Mouse (Mus musculus) kidney, embryonic 14.5 days (tissue): ENCODE measurements around the gene Ankrd13b. TPM values are rescaled to one million over a fixed set of nuclear protein-coding genes. Genes with fewer than 3 reads are reported as not detected.

Experiments
- ATAC-seq: fragments of 200-750 bp; cut with Nextera tagmentation; 2 replicates; pipeline ENCODE4 v1.8.0; 2017; ENCODE audit warnings: moderate number of reproducible peaks, mild to moderate bottlenecking, moderate TSS enrichment, moderate library complexity; ENCODE audit not compliant: low FRiP score, low TSS enrichment
- H3K27ac ChIP-seq: fragments of 300-500 bp; sonication (generic); 2 replicates; pipeline ENCODE4 v1.5.1; 2014; ENCODE audit warnings: low read depth, mild to moderate bottlenecking, low read length, moderate library complexity, mixed read lengths
- H3K27me3 ChIP-seq: fragments of 300-500 bp; sonication (generic); 2 replicates; pipeline ENCODE4 v1.6.1; 2014; ENCODE audit warnings: mild to moderate bottlenecking, low read length; ENCODE audit not compliant: control insufficient read depth, insufficient read depth
- H3K36me3 ChIP-seq: fragments of 300-500 bp; sonication (generic); 2 replicates; pipeline ENCODE4 v1.6.1; 2014; ENCODE audit warnings: low read length, mixed read lengths; ENCODE audit not compliant: control insufficient read depth, insufficient read depth
- H3K4me1 ChIP-seq: fragments of 300-500 bp; sonication (generic); 2 replicates; pipeline ENCODE4 v1.6.1; 2014; ENCODE audit warnings: low read length, mixed read lengths; ENCODE audit not compliant: control insufficient read depth, insufficient read depth
- H3K4me2 ChIP-seq: fragments of 300-500 bp; sonication (generic); replicated peaks from 2 replicates; pipeline ENCODE4 v1.6.1; 2014; ENCODE audit warnings: low read depth, mild to moderate bottlenecking, low read length
- H3K4me3 ChIP-seq: fragments of 300-500 bp; sonication (generic); 2 replicates; pipeline ENCODE4 v1.5.1; 2014; ENCODE audit warnings: mild to moderate bottlenecking, low read length
- H3K9ac ChIP-seq: fragments of 300-500 bp; sonication (generic); 2 replicates; pipeline ENCODE4 v1.6.1; 2014; ENCODE audit warnings: low read depth, mild to moderate bottlenecking, low read length, moderate library complexity
- H3K9me3 ChIP-seq: fragments of 300-500 bp; sonication (generic); 2 replicates; pipeline ENCODE4 v1.6.1; 2016; ENCODE audit warnings: low read length; ENCODE audit not compliant: control insufficient read depth
- WGBS: fragments of 180-500 bp; shearing (Covaris S2); extraction: QIAGEN DNeasy Blood & Tissue Kit; methylation state at CpG from one replicate; pipeline ENCODE4 v1.1.7; 2014; 5-methylcytosine and 5-hydroxymethylcytosine counted together
- polyA plus RNA-seq: library from polyadenylated mRNA; unstranded; fragments of >200 nt; fragmentation: Nextera tagmentation; extraction: Ambion mirVana; gene quantifications from 2 replicates; pipeline ENCODE4 v1.2.1, GENCODE M21; 2014

The Ankrd13b gene
- polyA plus RNA-seq, 1 experiment from 2014 or later, result 8.6 TPM

DNA sequence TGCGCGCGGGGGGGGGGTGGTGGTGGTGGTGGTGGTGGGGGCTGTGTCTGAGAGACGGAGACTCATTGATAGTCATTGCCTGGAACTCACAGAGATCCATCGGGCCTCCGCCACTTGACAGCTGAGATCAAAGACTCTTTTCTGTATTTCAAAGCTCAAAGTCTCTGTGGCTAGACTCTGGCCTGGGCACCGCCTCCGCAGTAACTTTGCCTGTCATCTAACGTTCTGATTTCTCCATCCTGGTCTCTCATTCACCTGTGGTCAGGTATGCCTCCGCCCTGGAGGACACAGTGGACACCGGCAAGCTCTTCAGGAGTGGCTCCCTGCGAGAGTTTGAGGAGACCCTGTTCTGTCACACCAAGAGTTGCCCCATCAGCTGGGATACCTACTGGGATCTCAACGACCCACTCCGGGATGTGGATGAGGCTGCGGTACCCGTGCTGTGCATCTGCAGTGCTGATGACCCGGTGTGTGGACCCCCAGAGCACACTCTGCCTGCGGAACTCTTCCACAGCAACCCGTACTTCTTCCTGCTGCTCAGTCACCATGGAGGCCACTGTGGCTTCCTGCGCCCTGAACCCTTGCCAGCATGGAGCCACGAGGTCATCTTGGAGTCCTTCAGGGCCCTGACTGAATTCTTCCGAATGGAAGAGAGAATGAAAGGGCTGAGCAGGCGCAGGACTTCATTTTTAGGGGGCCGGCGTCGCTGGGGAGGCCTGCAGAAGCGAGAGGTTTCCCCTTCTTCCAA lies 28.7 kb upstream of the Ankrd13b start:
- peaks cover 27% of the 10 kb centered on the region for H3K27me3 ChIP-seq
- no peaks in the 10 kb centered on the region for H3K9me3 ChIP-seq
- WGBS, result 76% methylated on average over 27 of the region's 27 CpGs
- ATAC-seq, result no peak
- H3K4me2 ChIP-seq, result no peak overlapping the region
- H3K36me3 ChIP-seq, result no peaks in the 10 kb centered on the region
- no peak overlapping the region for H3K27ac ChIP-seq
- H3K4me1 ChIP-seq, result peaks cover 19% of the 10 kb centered on the region; the same call in 1 of the 2 replicates
- no peak overlapping the region for H3K4me3 ChIP-seq
- no peak overlapping the region for H3K9ac ChIP-seq

DNA sequence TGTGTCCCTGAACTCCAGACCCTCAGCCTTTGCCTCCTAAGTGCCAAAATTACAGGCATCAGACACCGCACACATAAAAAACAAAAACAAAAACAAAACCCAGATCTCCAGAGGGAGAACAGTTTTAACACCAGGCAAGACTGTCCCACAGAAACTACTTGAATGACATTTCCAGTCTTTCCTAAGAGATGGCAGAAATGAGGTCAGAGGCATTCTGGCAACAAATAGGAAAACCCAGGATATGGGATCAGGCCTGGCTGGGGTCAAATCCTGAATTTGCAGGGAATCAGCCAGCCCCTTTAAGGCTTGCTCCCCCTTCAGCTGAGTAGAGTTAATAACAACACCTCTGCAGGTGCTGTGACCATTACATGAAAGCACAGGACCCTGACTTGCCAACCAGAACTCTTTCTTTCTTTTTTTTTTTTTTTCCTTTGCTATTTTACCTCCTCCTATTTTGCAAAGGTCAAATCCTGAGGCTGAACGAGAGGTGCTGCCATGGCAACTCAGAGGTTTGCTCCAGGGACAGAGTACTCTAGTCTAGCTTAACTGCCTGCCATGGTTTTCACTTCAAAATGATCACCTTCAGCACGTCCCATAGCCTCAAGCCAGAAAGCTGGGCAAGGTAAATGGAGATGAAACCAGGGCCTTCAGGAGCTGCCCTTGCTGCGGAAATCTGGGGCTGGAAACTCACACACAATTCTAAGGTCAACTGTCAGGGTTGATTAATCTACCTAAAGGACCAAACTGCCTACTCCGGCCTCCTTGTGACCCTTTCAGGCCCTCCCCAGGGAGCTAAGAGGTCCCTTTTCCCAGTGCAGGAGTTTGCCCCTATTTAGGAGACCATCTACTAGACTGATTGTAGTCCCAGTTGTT lies 27.3 kb upstream of the Ankrd13b start:
- Histone ChIP-seq H3K4me1 (peaks cover 23% of the 10 kb centered on the region), H3K9ac (no peak overlapping the region), H3K4me2 (no peak overlapping the region), H3K36me3 (no peaks in the 10 kb centered on the region), H3K9me3 (no peaks in the 10 kb centered on the region), H3K27ac (no peak overlapping the region), H3K27me3 (peaks cover 27% of the 10 kb centered on the region), H3K4me3 (no peak overlapping the region)
- 51% methylated on average over 5 of the region's 5 CpGs for WGBS
- ATAC-seq, result no peak

DNA sequence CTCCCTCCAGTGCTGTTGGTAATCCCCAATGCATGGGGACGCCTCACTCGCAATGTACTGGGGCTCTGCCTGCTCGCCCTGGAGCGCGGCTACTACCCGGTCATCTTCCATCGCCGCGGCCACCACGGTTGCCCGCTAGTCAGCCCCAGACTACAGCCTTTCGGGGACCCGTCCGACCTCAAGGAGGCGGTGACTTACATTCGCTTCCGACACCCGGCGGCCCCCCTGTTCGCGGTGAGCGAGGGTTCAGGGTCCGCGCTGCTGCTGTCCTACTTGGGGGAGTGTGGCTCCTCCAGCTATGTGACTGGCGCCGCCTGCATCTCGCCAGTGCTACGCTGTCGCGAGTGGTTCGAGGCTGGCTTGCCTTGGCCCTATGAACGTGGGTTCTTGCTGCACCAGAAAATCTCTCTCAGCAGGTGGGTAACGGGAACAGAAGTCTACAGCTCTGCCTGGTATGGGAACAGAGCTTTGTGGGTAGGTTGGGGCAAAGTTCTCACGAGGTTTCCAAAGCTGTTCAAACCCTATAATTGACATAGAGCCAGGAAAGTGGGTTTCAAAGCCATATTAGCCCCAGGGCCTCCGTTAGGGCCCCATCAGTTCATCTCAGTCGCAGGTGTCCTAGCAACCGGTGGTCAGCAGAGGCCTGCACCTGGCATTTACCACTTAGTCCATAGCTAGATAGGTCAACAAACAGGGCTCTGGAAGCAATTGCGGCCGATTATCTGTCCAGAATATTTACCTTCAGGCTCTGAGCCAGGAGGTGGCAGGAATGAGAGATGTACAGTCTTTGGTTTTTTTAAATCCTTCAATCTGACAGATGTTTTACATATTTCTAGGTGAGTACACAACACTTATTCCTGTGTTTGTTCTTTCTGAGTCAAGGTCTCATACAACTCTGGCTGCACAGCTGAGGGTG lies 26.4 kb upstream of the Ankrd13b start, which contains the start of gene Trp53i13:
Gene Trp53i13 (minus strand): TSS at position 344 of the 916 bp plus-strand sequence.
- peak within 1 kb of the TSS; percentile 42 for H3K4me3 ChIP-seq
- H3K9me3 ChIP-seq, result no peaks in the 10 kb centered on the region
- 7% methylated on average over 39 of the region's 39 CpGs for WGBS
- 0 out of 2 replicates have a peak, but pooled peaks have one; percentile 0 for ATAC-seq
- 0 out of 2 replicates have a peak within 1 kb of the TSS, but pooled peaks have one; percentile 1 for H3K27ac ChIP-seq
- peaks cover 27% of the 10 kb centered on the region for H3K27me3 ChIP-seq
- H3K36me3 ChIP-seq, result no peaks in the 10 kb centered on the region
- H3K9ac ChIP-seq, result peak within 1 kb of the TSS; percentile 58
- peaks cover 23% of the 10 kb centered on the region for H3K4me1 ChIP-seq
- H3K4me2 ChIP-seq, result peak within 1 kb of the TSS; percentile 87

DNA sequence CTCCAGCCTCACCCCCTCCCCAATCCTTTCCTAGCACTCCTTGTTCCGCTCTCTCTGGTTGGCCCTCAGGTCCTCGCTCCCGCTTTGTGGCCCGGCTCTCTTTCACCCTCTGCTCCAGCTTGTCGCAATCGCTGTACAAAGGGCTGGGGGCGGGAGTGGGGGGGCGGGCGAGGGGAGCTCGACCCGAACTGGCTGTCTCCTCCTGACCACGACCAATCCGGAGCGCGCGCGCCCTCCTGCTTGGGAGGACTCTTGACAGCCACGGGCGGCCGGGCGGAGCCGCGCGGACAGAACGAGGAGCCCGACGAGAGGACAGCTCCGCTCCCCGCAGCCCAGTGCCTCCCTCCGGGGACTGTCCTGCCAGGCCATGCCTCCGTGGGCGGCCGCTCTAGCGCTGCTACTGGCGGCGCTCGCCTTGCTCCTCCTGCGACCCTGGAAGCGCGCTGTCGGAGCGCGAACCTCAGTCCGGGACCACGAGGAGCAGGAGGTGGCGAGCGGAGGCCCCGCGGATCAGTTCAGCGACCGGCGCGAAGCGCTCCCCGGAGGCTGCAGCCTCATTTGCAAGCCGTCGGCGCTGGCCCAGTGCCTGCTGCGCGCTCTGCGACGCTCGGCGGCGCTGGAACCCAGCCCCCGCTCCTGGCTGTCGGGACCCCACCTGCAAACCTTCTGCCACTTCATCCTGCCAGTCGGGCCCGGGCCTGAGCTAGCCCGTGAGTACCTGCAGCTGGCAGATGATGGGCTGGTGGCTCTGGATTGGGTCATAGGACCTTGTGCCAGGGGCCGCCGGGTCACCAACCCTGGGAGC lies 25.6 kb upstream of the Ankrd13b start, which contains the start of gene Abhd15:
Gene Abhd15 (plus strand): TSS at position 290 of the 805 bp plus-strand sequence.
- Histone ChIP-seq H3K27me3 (peaks cover 27% of the 10 kb centered on the region), H3K4me1 (peaks cover 23% of the 10 kb centered on the region), H3K9me3 (no peaks in the 10 kb centered on the region), H3K4me2 (peak within 1 kb of the TSS; percentile 87), H3K4me3 (peak within 1 kb of the TSS; percentile 50), H3K36me3 (no peaks in the 10 kb centered on the region), H3K27ac (0 out of 2 replicates have a peak within 1 kb of the TSS, but pooled peaks have one; percentile 1), H3K9ac (peak within 1 kb of the TSS; percentile 58)
- WGBS, result under 1% methylated on average over 63 of the region's 72 CpGs
- peak; percentile 58 for ATAC-seq

DNA sequence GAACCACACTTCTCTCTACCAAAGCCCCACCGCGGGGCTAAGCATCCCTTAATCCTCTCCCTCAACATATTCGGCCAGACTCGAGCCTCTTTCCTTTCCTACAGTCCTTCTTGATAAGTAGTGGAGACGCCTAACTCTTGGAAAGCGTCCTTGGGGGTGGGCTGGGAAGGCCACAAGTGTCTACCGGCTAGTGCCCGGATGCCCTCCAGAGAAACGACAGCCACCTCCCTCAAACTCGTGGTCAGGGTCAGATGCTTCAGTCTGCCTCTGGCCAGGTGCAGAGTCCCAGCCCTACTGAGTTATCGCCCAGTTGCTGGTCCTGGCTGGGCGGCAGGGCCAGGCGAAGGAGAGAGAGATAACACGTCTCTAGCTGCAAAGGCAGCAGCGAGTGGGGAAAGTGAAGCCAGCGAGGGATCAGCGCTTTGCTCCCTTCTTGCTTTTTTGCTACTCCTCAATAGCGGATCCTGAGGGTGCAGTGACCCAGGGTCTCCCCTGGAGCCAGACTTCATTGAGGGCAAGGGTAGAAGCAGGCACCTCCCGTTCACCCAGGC lies 24.9 kb upstream of the Ankrd13b start:
- ATAC-seq, result no peak
- Histone ChIP-seq H3K9me3 (no peaks in the 10 kb centered on the region), H3K27me3 (peaks cover 27% of the 10 kb centered on the region), H3K9ac (peak overlapping the region; percentile 58), H3K4me1 (peaks cover 23% of the 10 kb centered on the region), H3K27ac (0 out of 2 replicates have a peak overlapping the region, but pooled peaks have one; percentile 1), H3K4me3 (peak overlapping the region; percentile 42), H3K4me2 (peak overlapping the region; percentile 87), H3K36me3 (no peaks in the 10 kb centered on the region)
- WGBS, result 11% methylated on average over 19 of the region's 19 CpGs

DNA sequence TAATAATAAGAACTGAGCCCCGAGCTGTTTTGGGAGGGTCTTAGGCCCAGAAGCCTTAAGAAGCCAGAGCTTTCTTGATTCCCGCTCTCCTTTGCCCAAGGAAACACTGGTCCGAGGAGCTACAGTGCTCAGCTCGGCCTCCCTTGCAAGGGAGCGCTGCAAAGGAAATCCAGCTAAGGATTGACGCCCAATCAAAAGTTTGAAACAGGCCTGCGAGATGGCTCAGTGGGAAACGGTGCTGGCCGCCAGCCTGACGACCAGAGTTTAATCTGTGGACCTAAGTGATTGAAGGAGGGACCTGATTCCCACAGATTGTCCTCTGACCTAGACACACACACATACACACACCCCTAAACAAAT lies 24.3 kb upstream of the Ankrd13b start:
- peak overlapping the region; percentile 69 for H3K4me2 ChIP-seq
- peak overlapping the region; percentile 50 for H3K4me3 ChIP-seq
- H3K4me1 ChIP-seq, result peaks cover 23% of the 10 kb centered on the region
- 6% methylated on average over 10 of the region's 10 CpGs for WGBS
- 0 out of 2 replicates have a peak overlapping the region, but pooled peaks have one; percentile 11 for H3K27ac ChIP-seq
- peak overlapping the region; percentile 54; the same call in 1 of the 2 replicates for H3K9ac ChIP-seq
- no peaks in the 10 kb centered on the region for H3K36me3 ChIP-seq
- peaks cover 27% of the 10 kb centered on the region for H3K27me3 ChIP-seq
- ATAC-seq, result no peak
- no peaks in the 10 kb centered on the region for H3K9me3 ChIP-seq

DNA sequence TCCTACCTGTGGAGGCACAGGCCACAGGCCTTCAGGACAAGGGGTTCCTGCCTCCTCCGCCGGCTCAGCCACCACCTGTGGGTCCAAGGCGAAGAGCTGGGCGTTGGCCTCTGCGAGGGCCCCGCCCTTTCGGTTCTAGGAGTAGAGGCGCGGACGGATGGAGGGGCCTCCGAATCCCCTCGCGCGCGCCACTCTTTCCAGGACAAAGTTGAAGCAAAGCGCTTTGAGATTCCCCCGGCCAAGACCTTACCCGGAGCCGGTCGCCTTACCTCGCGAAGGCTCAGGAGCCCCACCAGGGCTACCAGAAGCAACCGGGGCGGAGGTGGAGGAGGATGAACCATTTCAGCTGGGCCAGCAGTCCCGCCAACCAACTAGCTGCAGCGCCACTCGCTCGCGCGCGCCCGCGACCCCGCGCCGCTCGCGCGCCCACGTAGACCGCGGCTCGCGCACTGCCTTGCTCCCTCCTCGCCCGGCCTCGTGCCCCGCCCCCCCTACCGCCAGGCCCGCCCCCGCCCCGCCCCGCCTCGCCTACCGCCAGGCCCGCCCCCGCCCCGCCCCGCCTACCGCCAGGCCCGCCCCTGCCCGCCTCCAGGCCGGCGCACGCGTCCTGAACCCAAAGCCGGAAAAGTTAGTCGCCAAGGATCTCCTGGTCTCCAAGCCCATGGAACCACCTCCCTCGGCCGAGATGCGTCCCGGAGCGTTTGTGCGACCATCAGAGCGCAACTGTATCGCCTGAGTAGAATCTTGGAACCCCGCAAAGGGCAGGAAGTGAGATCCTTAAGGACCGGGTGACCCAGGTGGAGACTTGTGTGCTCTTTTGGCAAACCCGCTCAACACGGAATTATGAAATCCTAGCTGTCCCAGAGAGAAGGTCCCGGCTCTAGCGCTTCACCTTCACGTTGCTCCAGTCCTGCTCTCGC lies 23.7 kb upstream of the Ankrd13b start:
- peak; percentile 60 for ATAC-seq
- H3K4me1 ChIP-seq, result peaks cover 28% of the 10 kb centered on the region

More for the DNA sequence above, 23.7 kb upstream of the Ankrd13b start:
- H3K36me3 ChIP-seq, result no peaks in the 10 kb centered on the region
- peak overlapping the region; percentile 74 for H3K4me2 ChIP-seq
- H3K4me3 ChIP-seq, result peak overlapping the region; percentile 69
- peak overlapping the region; percentile 81 for H3K9ac ChIP-seq
- under 1% methylated on average over 74 of the region's 84 CpGs for WGBS
- H3K9me3 ChIP-seq, result no peaks in the 10 kb centered on the region
- peak overlapping the region; percentile 73; the same call in 1 of the 2 replicates for H3K27ac ChIP-seq
- peaks cover 27% of the 10 kb centered on the region for H3K27me3 ChIP-seq
